Mouse (Mus musculus): Measurements from ENCODE around the gene Cited1.

Cited1 gene

DNA sequence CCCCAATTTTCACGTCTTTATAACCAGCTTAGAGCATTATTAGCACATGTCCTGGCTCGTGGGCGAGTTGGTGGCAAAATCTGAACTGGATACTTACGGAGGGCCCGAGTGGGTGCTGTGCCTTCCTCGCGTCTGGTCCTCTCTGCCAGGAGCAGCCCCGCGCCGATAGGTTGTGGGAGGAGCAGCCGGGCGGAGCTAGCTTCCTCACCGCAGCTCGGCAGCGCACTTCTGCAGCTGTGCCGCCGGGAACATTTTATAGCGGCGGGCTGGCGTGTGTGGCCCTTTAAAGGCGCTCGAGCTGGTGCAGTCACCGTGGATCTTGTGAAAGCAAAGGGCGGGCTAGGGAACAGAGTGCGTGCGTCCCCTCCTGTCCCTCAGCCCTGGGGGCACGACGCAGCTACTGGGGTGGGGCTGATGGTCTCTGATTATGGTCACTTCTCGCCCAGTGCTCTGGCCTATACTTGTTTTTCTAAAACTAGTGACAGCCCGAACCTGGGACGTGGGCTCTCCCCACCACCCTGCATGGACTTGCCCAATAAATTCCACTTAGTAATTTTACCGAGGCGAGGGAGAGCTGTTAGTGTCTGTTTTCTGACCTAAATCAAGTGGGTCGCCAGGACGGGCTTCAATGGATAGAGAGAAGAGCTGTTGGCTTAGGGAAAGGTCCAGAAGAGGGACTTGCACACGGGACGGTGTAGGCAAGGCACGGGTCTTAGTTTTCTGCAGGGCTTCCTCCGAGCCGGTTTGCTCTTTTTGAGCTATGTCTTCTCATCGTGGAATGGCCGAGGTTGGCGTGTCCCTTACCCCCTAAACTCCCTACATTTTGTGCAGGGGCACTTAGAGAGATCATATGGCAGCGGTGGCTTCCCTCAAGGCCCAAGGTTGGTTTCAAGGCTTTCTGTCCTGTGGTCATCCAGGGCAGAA is at the start of gene Cited1:
TSS of gene Cited1 (minus strand) at position 245 of the 924 bp plus-strand sequence.
- DNase-seq, result peak; percentile 59 to 63

DNA sequence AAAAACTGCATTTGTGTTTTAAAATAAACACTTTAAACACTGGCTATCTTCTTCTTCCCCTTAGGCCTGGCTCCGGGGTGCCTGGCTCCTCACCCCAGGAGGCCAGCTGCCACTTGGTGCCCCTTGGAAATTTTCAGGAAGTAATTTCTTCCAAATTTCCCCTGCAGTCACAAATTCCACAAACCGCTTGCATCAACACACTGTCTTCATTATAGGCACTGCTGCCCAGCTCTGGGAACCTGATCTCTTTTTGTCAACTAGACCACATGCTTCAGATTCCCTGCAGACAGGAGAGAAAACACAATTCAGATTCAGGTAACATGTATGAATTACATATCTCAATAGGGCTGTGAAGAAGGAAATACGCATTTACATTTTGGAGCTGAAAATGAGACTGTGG is 32.9 kb upstream of the Cited1 start:
- DNase-seq, result no peak

DNA sequence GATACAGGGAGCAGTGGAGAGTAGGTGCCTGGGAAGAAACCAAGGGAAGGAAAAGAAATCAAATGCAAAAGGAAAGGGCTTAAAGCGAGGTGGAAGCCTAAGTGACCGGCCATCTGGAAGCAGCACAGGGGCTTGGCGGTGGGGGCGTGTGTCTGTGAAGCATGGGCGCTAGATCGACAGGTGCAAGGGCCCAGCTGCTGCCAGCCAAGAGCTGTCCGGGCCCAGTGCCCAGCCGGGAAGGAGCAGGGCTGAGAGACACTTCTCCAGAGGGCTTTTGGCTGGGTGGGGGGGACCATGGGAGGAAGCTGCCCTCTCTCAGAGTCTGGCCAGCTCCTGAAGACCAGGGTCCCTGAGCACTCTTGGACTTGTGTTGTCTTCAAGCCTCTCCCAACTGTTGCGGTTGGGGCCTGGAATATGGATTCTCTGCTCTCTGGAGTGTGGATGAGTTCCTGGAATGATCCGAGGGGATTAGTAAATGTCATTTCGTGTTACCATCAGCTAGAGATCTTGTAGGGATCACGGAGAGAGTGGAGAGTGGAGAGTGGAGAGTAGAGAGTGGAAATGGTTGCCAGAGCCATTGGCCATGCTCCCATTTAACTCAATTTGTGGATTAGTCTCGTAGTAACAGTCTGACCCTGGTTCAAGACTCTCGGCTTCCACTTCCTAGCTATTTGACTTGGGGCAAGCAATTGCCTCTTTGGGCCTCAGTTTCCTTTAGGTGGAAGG is 10.8 kb upstream of the Cited1 start:
- peak in 1 of 2 experiments; percentile 5 for DNase-seq

DNA sequence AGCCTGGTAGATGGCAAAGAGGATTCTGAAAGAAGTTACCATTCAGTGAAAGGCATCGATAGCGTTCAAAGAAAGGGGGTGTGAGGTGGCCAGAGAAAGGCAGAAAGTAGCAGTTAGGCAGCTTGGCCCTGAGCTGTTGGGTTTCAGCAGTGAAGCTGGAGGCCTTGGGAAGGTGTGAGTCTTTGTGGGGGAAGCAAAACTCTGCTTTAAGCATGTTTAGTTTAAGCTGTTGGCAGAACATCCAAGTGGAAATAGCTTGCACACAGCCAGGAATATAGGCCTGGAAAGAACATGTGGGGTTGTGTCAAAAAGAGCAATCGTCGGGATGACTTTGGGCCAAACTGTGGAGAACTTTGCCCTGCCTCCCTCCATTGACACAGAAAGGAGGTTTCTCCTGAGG is 7.8 kb upstream of the Cited1 start:
- DNase-seq, result no peak

DNA sequence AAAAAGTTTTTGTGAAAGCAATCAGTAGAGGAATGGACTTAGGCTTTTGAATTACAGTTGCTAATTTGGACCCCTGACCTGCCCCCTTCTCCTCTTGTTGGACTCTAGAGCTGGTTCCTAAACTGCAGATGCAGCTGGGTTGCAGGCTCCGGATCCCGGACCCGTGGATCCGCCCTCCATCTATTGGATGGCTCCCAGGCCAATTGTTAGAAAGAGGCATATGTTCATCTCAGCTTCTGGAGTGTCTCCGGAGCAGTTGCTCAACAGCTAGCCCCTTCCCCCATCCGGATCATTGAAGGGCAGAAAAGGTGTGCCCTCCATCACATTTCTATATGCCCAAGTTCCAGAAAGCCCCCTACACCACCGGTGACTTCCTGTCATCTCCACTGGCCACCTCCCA is 1.9 kb upstream of the Cited1 start:
- peak; percentile 63 to 64 for DNase-seq

DNA sequence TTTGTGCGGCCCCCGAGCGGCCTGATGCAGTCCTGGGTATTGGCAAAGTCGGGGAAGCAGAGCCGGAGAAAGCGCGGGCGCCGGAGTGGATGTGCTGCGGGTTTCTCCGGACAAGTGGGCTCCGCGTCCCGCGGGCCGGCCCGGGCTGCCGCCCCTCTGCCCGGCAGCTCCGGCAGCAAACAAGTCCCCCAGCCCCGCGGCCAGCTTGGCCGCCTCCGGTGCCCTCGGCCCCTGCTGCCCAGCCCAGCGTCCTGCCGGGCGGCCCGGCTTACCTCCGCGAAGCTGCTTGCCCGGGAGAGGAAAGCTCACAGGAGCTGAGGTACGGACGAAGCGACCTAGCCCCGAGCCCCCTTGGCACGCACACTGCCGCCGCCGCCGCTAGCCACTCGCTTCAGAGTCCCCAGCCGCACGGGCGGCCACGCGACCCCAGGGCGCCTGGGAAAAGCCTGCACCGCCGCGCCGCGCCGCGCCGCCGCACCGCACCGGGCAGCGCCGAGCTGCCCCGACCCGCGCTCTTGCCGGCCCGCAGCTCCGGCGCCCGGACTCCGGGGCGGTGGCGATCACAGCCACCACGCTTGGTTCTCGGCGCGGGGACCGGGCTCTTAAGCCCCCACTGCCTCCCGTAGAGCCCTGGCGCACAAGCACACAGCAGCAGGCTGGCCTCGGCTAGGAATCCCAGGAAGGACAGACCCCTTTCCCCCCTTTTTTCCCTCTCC is 602 bp downstream of the Cited1 start:
- peak; percentile 21 to 22 for DNase-seq

DNA sequence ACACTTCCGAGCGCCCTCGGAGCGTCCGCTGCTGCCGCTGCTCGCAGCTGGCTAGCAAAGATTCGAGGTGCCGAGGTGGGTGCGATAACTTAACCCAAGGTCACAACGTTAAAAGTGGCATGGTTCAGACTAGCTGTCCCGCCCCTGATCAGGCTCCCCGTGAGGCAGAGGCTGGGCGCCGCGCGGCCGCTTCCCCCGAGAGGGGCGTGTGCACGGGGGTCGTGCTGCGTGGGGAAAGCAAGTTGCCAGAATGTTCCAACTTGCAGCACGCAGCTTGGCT is 1.1 kb downstream of the Cited1 start:
- no peak for DNase-seq

DNA sequence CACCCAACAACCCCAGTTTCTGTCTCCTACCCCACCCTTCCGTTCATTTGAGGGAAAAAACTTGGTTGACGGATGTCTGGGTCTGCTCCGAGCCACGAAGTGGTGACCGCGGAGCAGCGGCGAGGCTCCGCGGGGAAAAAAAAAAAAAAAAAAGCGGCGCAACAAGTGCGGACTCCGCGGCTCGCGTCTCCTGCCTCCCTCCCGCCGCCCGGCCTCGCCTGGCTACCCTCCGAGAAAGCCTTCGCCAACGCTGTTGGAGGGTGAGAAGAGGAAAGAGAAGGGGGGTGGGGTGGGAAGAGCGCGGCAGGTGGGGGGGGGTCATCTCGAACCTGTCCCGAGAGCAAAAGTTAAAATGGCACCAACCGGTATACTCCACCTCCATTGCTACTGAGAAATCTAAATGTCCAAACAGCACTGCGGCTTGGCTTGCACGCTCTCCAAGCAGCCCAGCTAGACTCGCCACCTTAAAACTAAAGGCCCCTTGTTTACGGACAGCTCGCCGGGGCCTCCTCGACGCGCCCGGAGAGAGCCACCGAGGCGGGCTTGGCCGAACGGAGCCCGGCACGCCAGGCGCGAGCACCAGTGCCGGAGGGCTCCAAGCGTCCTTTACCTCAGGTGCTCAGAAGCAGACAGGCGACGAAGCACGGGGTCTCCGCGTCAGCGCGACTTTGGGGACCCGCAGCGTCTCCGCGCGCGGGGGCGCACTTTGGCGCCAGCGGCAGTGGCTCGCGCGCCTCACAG is 1.7 kb downstream of the Cited1 start:
- DNase-seq, result no peak

DNA sequence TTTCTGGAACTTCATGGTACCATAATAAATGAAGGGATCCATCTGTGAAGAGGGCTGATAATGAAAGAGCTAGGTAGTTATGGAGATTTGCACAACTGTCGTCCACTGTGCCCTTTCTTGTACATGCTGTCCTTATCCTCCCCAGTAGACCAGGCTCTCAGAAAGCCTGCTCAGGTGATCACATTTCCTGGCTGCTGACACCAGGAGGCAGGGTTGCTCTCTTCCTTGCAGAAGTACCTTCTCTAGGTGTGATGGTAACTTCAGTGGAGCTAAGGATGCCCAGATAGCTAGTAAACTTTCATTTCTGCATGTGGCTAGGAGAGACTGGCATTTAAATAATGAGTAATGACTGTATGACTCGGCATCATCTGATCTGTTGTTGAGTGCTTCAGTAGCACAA is 7.6 kb downstream of the Cited1 start:
- no peak for DNase-seq

DNA sequence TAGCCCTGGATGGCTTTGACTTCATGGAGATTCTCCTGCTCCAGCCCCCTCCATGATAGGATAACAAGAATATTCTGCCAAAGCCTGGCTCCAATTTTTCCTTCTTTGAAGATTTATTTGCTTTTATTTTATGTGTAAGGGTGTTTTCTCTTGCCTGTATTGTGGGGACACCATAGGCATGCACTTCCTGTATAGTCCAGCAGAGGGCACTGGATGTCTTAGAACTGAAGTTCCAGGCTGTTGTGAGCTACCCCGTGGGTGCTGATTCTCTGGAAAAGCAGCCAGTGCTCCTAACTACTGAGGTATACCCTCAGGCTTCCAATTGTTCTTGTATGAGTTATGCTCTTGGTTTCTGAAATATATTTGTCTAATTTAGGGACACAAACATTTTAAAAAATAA is 32.9 kb downstream of the Cited1 start:
- DNase-seq, result peak; percentile 29 to 42

DNA sequence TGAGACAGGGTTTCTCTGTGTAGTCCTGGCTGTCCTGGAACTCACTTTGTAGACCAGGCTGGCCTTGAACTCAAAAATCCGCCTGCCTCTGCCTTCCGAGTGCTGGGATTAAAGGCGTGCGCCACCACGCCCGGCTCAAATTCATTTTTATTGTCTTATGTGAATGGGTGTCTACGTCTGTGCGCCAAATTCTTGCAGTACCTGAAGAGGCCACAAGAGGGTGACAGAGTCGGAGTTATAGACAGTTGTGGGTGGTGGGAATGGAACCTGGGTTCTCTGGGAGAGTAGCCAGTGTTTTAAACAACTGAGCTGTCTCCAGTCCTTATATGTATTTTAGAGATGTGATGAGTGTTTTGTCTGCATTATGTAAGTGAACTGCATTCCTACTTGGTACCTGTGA is 36.6 kb downstream of the Cited1 start:
- DNase-seq, result peak; percentile 19 to 33
